Mouse (Mus musculus): ENCODE data around the gene Cdk10.

DNA sequence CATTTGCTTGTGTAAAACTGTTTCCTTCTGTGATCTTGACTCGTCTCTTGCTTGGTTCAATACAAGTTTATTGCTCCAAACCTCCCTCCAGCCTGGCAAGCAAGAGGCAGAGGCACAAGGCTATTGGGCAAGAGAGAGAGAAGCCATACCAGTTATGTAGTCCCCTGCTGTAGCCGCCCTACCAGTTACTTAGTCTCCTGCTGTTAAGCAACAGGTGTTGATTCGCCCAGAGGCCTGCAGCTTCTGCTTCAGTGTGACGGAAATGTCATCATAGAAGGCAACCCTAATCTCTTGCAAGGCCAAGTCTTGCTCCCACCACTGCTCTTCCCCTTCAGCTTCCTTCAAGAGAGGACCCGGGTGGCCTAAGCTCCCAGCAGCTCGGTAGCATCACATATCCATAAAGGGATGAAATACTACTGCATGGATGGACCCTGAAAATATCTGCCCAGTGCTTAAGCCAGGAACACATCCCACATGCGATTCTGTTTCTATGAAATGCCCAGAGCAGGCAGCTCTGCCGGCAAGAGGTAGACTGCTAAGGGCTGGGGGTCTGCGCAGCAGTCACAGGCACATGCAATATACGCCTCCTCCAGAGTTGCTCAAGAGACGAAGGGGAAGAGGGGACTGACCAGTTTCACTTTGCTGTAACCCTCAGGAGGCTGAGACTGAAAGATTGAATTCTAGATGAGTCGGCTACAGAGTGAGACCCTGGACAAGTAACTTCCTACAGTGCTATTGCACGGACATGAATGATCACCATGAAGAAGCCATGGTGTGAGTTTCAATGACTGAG is 55.9 kb downstream of the Cdk10 start:
- TF ChIP-seq CTCF (IDR thresholded peaks at IDR 0.05; ENCODE audit: low read depth, low read length) (no peak), POLR2A (IDR thresholded peaks at IDR 0.05; ENCODE audit: borderline replicate concordance, low read depth, low read length) (no peak)
